Mouse (Mus musculus) cerebellum, adult 2 months (tissue): ENCODE data around the gene Olfr403. TPM values are rescaled to one million over a fixed set of nuclear protein-coding genes. Genes with fewer than 3 reads are reported as not detected.
"Not testable (repeated sequence)": the region's sequence is repeated elsewhere in the genome, so short reads cannot be mapped to it uniquely, and the experiment has no call there.

Experiments
- DNase-seq, 2 experiments: peaks; one replicate each; pipeline ENCODE4 v3.0.0; 2021
- H3K27ac ChIP-seq: fragments of 200-500 bp; 2 replicates; pipeline ENCODE4 v1.5.1; 2012; ENCODE audit warnings: low read length, control low read depth, inconsistent platforms; ENCODE audit not compliant: insufficient read depth
- H3K27me3 ChIP-seq: fragments of 200-500 bp; 2 replicates; pipeline ENCODE4 v1.6.1; 2012; ENCODE audit warnings: inconsistent platforms, mild to moderate bottlenecking, low read length, moderate library complexity; ENCODE audit not compliant: control insufficient read depth, insufficient read depth
- H3K4me1 ChIP-seq: fragments of 200-500 bp; 2 replicates; pipeline ENCODE4 v1.6.1; 2011; ENCODE audit warnings: low read length; ENCODE audit not compliant: control insufficient read depth, insufficient read depth
- H3K4me3 ChIP-seq: fragments of 200-500 bp; replicated peaks from 2 replicates; pipeline ENCODE3; 2011; ENCODE audit warnings: mild to moderate bottlenecking, low read depth, low read length, control low read depth; ENCODE audit not compliant: insufficient read depth
- CTCF ChIP-seq: fragments of 200-500 bp; IDR thresholded peaks from 2 replicates; pipeline ENCODE4 v1.5.1; 2011; ENCODE audit warnings: low read depth, mild to moderate bottlenecking, control low read depth, low read length, moderate library complexity, borderline replicate concordance; ENCODE audit not compliant: insufficient read depth
- POLR2A ChIP-seq: fragments of 200-500 bp; IDR thresholded peaks from 2 replicates; pipeline ENCODE4 v1.6.1; 2011; ENCODE audit warnings: low read length, control low read depth, borderline replicate concordance; ENCODE audit not compliant: insufficient read depth
- WGBS: fragments of 180-500 bp; shearing (Covaris S2); methylation state at CpG from one replicate; pipeline ENCODE4 v1.1.7; 2018; 5-methylcytosine and 5-hydroxymethylcytosine counted together
- polyA plus RNA-seq: library from polyadenylated mRNA; depleted of rRNA; stranded (reverse); fragments of >200 nt; gene quantifications from 2 replicates; pipeline ENCODE4 v1.2.3, GENCODE M21; 2012; rRNA removed

Gene Olfr403
- polyA plus RNA-seq = not detected in 2 replicates

DNA sequence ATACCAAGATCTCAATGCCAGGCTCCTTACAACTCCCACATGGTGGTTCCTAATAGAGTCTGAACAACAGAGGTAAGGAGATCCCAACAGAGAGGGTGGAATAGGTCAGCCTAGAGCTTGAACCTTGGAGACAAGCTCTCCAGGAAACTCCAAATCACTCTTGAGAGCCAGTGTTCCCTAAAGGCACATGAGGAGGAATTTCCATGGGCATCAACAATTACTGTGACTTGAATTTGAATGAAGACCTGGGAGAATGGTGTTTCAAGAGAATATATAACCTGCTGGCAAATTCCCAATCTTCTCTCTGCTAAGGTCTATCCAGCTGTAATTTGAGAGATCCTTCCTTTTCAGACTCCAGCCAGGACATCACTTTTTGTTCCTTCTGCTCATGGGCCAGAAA, at the start of gene Olfr403:
Gene Olfr403, plus strand, starts transcription at position 301 of the 400 bp plus-strand sequence.
- no peak for TF ChIP-seq CTCF
- no peak for TF ChIP-seq POLR2A
- no peak within 1 kb of the TSS for H3K4me3 ChIP-seq
- H3K27me3 ChIP-seq = no peaks in the 10 kb centered on the region
- no peak for DNase-seq
- no peaks in the 10 kb centered on the region for H3K4me1 ChIP-seq
- no peak within 1 kb of the TSS for H3K27ac ChIP-seq

DNA sequence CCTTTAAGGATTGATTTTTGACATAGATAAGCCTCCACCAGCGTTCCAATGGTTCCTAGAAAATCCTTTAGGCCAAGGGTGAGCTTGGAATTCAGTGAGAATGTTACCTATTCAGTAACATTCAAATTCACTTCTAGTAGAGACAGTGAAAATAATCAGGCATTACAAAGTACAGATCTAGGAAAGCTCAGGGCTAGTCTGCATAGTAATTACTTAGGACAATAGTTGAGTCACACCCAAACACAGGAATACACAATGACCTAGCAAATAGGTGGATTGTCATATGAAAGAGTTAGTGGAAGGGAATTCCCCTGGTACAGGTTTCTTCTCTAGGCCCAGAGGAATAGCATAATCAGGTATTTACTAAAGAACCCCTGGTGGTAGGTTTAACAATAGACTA, 46.0 kb upstream of the Olfr403 start:
- DNase-seq, H3K27ac ChIP-seq, H3K27me3 ChIP-seq, H3K4me1 ChIP-seq, H3K4me3 ChIP-seq: not testable (repeated sequence)
- 17% methylated on average over 1 of the region's 1 CpGs for WGBS

GRCm38 (mm10) chr11:74145866-74146265, 40.2 kb upstream of the Olfr403 start:
- Histone ChIP-seq H3K4me3 (no peak overlapping the region), H3K27ac (no peak overlapping the region), H3K4me1 (no peaks in the 10 kb centered on the region), H3K27me3 (no peaks in the 10 kb centered on the region)
- DNase-seq = no peak
- TF ChIP-seq CTCF (no peak), POLR2A (no peak)

GRCm38 (mm10) chr11:74153229-74153628, 32.8 kb upstream of the Olfr403 start, which contains the start of gene Olfr402:
TSS of gene Olfr402 (plus strand) at chr11:74153529.
- H3K4me3 ChIP-seq = no peak within 1 kb of the TSS
- no peak within 1 kb of the TSS for H3K27ac ChIP-seq
- WGBS = 57% methylated on average over 3 of the region's 3 CpGs
- TF ChIP-seq POLR2A (no peak), CTCF (no peak)
- H3K27me3 ChIP-seq = no peaks in the 10 kb centered on the region
- no peak for DNase-seq
- no peaks in the 10 kb centered on the region for H3K4me1 ChIP-seq

DNA sequence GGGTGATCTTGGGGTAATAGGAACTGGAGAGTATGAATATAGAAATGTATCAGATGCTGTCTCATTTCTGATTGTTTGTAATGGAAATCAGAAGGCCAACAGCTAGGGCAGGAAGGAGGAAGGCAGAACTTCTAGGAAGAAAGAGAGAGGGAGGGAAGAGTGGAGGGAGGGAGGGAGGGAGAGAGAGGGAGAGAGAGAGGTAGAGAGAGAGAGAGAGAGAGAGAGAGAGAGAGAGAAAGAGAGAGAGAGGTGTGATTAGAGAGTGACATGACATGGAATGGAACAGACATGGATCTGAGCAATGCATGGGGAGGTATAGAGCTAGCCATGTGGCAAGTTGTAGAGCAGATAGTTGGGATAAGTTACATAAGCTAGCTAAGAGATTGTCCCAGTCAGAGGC, 17.3 kb upstream of the Olfr403 start:
- no peak overlapping the region for H3K27ac ChIP-seq
- no peak overlapping the region for H3K4me3 ChIP-seq
- H3K27me3 ChIP-seq = no peaks in the 10 kb centered on the region
- no peaks in the 10 kb centered on the region for H3K4me1 ChIP-seq
- DNase-seq = no peak
- TF ChIP-seq POLR2A (no peak), CTCF (no peak)

DNA sequence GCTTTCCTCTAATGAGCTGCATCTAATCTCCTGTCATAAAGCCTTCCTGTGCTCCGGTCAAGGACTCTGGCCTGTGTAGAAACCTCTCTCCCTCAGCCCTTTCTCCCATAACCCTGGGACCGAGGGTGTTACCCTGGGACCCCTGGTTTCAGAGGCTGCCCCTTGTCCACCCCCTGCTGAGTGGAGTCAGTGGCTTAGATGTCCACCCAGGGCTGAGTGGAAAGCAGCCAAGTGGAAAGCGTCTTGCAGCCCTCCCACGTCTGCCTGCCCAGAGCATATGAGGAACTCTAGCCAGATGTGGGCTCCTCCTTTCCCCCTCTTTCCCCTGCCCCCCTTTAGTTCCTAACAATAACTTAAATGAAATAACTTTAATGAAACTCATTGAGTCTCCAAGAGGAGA, 2.9 kb upstream of the Olfr403 start:
- H3K27me3 ChIP-seq = no peaks in the 10 kb centered on the region
- no peaks in the 10 kb centered on the region for H3K4me1 ChIP-seq
- DNase-seq = no peak
- no peak overlapping the region for H3K4me3 ChIP-seq
- WGBS = 70% methylated on average over 4 of the region's 4 CpGs
- no peak overlapping the region for H3K27ac ChIP-seq
- no peak for TF ChIP-seq CTCF
- TF ChIP-seq POLR2A = no peak

GRCm38 (mm10) chr11:74183745-74184144, 2.3 kb upstream of the Olfr403 start:
- Histone ChIP-seq H3K4me3 (no peak overlapping the region), H3K27ac (no peak overlapping the region), H3K27me3 (no peaks in the 10 kb centered on the region), H3K4me1 (no peaks in the 10 kb centered on the region)
- no peak for TF ChIP-seq CTCF
- no peak for TF ChIP-seq POLR2A
- WGBS = 76% methylated on average over 4 of the region's 4 CpGs
- no peak for DNase-seq

DNA sequence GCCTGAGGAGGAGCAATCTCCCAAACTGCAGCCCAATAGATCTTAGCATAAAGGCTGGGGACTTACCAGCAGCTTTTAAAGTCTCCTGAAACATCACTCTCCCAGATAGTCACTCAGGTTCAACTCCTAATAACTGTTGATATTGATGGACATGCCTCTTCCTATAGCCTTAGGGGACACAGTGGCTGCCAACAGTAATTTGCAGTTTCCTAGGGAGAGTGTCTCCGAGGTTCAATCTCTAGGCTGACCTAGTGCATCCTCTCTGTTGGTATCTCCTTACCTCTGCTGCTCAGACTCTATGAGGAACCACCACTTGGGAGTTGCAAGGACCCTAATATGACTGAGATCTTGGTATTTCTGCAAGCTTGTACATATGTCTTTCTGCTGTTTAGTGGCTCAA, 25.2 kb downstream of the Olfr403 start, which contains the start of gene Olfr43:
Gene Olfr43, minus strand, starts transcription at position 101 of the 400 bp plus-strand sequence.
- no peak for DNase-seq
- H3K27ac ChIP-seq = no peak within 1 kb of the TSS
- WGBS = 52% methylated on average over 1 of the region's 1 CpGs

DNA sequence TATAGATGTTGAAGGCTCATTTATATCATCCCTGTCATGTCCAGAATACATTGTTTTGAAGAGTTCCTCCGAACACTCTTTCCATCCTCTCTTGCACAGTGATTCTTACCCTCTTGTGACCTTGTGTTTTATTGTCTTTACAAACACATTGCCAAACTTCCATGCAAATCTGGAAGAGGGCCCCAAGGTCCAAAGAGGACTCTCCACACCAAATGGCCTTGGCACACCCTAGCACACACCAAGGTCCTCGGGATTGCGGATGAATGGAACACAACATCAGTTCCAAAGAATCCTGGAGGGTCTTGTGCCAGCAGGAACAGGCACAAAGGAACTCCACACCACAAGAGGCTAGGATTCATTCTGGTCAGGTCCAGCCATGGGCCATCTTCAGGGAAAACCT, 55.2 kb downstream of the Olfr403 start:
- Histone ChIP-seq H3K4me3 (no peak overlapping the region), H3K27me3 (no peaks in the 10 kb centered on the region), H3K4me1 (no peaks in the 10 kb centered on the region), H3K27ac (no peak overlapping the region)
- WGBS = 83% methylated on average over 3 of the region's 3 CpGs
- no peak for DNase-seq
- no peak for TF ChIP-seq POLR2A
- no peak for TF ChIP-seq CTCF

More for the DNA sequence above, 25.2 kb downstream of the Olfr403 start, which contains the start of gene Olfr43:
- Histone ChIP-seq H3K27me3 (no peaks in the 10 kb centered on the region), H3K4me3 (no peak within 1 kb of the TSS), H3K4me1 (no peaks in the 10 kb centered on the region)
- TF ChIP-seq CTCF = no peak
- no peak for TF ChIP-seq POLR2A

Other genes starting within 250 kb of the Olfr403 start
- not detected in 2 replicates for gene Olfr23, start 249.6 kb upstream of the Olfr403 start, polyA plus RNA-seq
- not detected in 2 replicates for gene Olfr397, start 225.4 kb upstream of the Olfr403 start, polyA plus RNA-seq
- not detected in 2 replicates for gene Olfr398, start 195.8 kb upstream of the Olfr403 start, polyA plus RNA-seq
- not detected in 2 replicates for gene Olfr139, start 129.7 kb upstream of the Olfr403 start, polyA plus RNA-seq
- not detected in 2 replicates for gene Olfr399, start 129.6 kb upstream of the Olfr403 start, polyA plus RNA-seq
- not detected in 2 replicates for gene Zfp616, start 116.3 kb upstream of the Olfr403 start, polyA plus RNA-seq
- not detected in 2 replicates for gene Olfr401, start 72.5 kb upstream of the Olfr403 start, polyA plus RNA-seq
- not detected in 2 replicates for gene Olfr402, start 32.7 kb upstream of the Olfr403 start, polyA plus RNA-seq
- gene Olfr43, start 25.1 kb downstream of the Olfr403 start, polyA plus RNA-seq = not detected in 2 replicates
- gene Olfr406, start 73.6 kb downstream of the Olfr403 start, polyA plus RNA-seq = not detected in 2 replicates
- gene Olfr59, start 97.5 kb downstream of the Olfr403 start, polyA plus RNA-seq = not detected in 2 replicates
- not detected in 2 replicates for gene Olfr410, start 151.8 kb downstream of the Olfr403 start, polyA plus RNA-seq
- gene Olfr411, start 166.4 kb downstream of the Olfr403 start, polyA plus RNA-seq = not detected in 2 replicates
- not detected in 2 replicates for gene Olfr412, start 175.8 kb downstream of the Olfr403 start, polyA plus RNA-seq